Mouse (Mus musculus) hindbrain, embryonic 10.5 days (tissue): ENCODE measurements around the gene Gpr157. TPM values are rescaled to one million over a fixed set of nuclear protein-coding genes. Genes with fewer than 3 reads are reported as not detected.

Experiments
- DNase-seq: peaks from one replicate; pipeline ENCODE4 v3.0.0-alpha.2; 2017; ENCODE audit warnings: low spot score
- H3K27ac ChIP-seq: fragments of 300-500 bp; sonication (generic); 2 replicates; pipeline ENCODE4 v1.5.1; 2016; ENCODE audit warnings: mild to moderate bottlenecking, moderate library complexity
- H3K27me3 ChIP-seq: fragments of 300-500 bp; sonication (generic); 2 replicates; pipeline ENCODE4 v1.6.1; 2016; ENCODE audit warnings: mild to moderate bottlenecking; ENCODE audit not compliant: poor library complexity, insufficient read depth, severe bottlenecking
- H3K36me3 ChIP-seq: fragments of 300-500 bp; sonication (generic); 2 replicates; pipeline ENCODE4 v1.6.1; 2016; ENCODE audit warnings: mild to moderate bottlenecking, moderate library complexity
- H3K4me1 ChIP-seq: fragments of 300-500 bp; sonication (generic); replicated peaks from 2 replicates; pipeline ENCODE4 v1.6.1; 2016; ENCODE audit warnings: mild to moderate bottlenecking
- H3K4me3 ChIP-seq: fragments of 300-500 bp; sonication (generic); 2 replicates; pipeline ENCODE4 v1.5.1; 2016; ENCODE audit warnings: mild to moderate bottlenecking, moderate library complexity
- H3K9me3 ChIP-seq: fragments of 300-500 bp; sonication (generic); 2 replicates; pipeline ENCODE4 v1.6.1; 2016; ENCODE audit warnings: mild to moderate bottlenecking, moderate library complexity
- WGBS: fragments of 180-500 bp; shearing (Covaris S2); methylation state at CpG from one replicate; pipeline ENCODE4 v1.1.7; 2016; 5-methylcytosine and 5-hydroxymethylcytosine counted together
- polyA plus RNA-seq: library from polyadenylated mRNA; unstranded; fragments of >200 nt; fragmentation: Nextera tagmentation; extraction: Ambion mirVana; gene quantifications from 2 replicates; pipeline ENCODE4 v1.2.1, GENCODE M21; 2016

The Gpr157 gene
- polyA plus RNA-seq, 1 experiment from 2014 or later = 0.59 TPM

DNA sequence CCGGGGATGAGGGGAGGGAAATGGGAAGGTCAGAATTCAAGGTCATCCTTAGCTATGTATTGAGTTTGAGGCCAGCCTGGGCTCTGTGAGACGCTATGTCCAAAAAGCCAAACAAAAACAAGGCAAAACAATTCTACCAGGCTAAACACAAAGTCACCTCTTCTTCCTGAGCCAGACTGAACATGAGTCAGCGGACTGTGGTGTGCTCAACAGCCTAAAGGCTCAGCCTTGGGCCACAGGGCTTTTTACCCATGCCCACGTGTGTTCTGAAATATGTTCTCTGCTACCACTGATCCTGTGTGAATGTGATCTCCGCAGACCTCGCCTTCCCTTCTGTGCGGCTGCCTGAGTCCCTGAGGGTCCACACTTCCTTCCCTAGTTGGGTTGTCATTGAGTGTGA lies 31.0 kb upstream of the Gpr157 start:
- Histone ChIP-seq H3K27me3 (peaks cover 13% of the 10 kb centered on the region), H3K4me3 (no peak overlapping the region), H3K36me3 (no peaks in the 10 kb centered on the region), H3K27ac (no peak overlapping the region), H3K9me3 (no peaks in the 10 kb centered on the region), H3K4me1 (peaks cover 12% of the 10 kb centered on the region)
- 86% methylated on average over 7 of the region's 7 CpGs for WGBS
- no peak for DNase-seq

DNA sequence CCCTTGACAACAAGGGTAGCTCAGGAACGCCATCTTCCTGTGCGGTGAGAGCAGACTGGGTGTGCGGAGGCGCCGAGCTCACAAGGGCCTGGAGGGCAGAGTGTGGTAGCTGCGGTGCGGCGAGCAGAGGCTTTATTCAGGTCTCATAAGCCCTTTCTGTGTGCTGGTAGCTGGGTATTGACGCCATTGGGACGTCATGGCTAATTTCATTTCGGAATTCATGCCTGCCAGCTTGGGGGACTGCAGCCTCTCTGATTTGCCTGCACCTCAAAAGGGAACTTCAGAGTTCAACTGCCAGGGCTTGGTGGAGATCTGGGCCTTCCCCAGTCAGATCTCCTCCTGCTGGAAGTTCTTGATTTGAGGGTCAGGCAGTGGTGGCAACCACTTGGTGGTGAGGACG lies 29.4 kb upstream of the Gpr157 start:
- Histone ChIP-seq H3K4me1 (peaks cover 17% of the 10 kb centered on the region), H3K4me3 (no peak overlapping the region), H3K36me3 (no peaks in the 10 kb centered on the region), H3K27ac (no peak overlapping the region), H3K27me3 (0 out of 2 replicates have a peak, but pooled peaks cover 9% of the 10 kb centered on the region), H3K9me3 (no peaks in the 10 kb centered on the region)
- 93% methylated on average over 12 of the region's 12 CpGs for WGBS
- no peak for DNase-seq

DNA sequence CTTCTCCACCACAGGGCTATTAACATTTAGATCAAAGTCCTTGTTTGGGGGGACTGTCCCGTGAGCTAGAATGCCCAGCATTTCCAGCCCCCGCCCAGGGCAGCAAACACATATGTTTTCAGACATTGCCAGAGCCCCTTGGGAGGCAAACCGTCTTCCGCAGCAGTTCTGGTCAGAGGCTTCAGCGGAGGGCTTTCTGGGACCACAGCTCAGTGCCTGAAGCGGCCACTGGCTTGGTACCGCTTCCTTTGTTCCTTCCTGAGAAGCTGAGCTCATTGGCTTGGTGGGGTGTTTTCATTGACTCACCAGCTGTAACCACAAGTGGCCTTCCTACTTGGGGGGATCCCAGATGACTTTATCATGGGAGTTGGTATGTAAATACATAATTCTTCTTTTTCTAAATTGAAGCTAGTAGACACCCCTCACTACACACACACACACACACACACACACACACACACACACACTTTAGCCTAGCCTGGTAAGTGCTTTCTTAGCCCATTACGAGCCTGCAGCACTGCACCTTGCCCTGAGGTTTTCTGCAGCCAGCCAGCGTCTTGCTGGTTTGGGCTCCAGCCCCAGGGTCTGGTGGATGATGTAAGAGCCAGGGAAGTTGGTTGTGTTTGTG lies 27.2 kb upstream of the Gpr157 start:
- no peaks in the 10 kb centered on the region for H3K36me3 ChIP-seq

DNA sequence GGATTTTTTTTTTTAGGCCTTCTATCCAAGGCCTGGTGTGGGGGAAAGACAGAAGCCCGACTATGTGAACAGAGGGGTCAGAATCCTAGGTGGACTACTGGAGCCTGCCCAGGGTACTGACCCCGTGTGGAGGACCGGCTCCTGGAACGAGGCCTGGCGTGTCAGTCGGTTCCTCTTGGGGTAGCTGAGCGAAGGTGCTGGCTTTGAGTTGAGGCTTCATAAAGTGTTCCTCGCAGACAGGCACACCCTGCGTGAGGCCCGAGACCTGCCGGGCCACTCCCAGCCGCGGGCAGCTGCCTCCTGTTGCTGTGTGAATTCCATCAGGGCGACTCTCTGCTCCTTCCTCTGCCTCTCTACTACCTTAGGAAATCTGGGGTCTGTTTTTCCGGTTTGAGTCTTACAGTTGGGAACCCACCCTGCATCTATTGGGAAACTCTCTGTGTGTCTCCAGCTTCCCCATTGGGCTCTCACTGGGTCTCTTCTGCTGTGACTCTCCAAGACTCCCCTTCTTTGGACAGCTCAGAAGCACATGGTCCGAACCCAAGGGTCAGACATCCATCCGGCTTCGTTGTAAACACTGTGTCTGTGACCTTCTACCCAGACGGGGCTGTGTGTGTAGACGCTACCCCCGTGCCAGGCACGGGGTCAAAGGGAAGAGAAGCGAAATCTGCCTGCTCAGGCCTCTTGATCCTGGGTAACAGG lies 26.5 kb upstream of the Gpr157 start:
- 76% methylated on average over 23 of the region's 23 CpGs for WGBS
- Histone ChIP-seq H3K27me3 (0 out of 2 replicates have a peak, but pooled peaks cover 9% of the 10 kb centered on the region), H3K36me3 (no peaks in the 10 kb centered on the region), H3K4me1 (peaks cover 17% of the 10 kb centered on the region), H3K4me3 (no peak overlapping the region), H3K27ac (0 out of 2 replicates have a peak overlapping the region, but pooled peaks have one; percentile 30), H3K9me3 (no peaks in the 10 kb centered on the region)
- no peak for DNase-seq

More for the DNA sequence above, 27.2 kb upstream of the Gpr157 start:
- Histone ChIP-seq H3K4me1 (peaks cover 17% of the 10 kb centered on the region), H3K27ac (peak overlapping the region; percentile 30; the same call in 1 of the 2 replicates), H3K9me3 (no peaks in the 10 kb centered on the region), H3K27me3 (0 out of 2 replicates have a peak, but pooled peaks cover 9% of the 10 kb centered on the region), H3K4me3 (no peak overlapping the region)
- DNase-seq = no peak
- 50% methylated on average over 9 of the region's 9 CpGs for WGBS

DNA sequence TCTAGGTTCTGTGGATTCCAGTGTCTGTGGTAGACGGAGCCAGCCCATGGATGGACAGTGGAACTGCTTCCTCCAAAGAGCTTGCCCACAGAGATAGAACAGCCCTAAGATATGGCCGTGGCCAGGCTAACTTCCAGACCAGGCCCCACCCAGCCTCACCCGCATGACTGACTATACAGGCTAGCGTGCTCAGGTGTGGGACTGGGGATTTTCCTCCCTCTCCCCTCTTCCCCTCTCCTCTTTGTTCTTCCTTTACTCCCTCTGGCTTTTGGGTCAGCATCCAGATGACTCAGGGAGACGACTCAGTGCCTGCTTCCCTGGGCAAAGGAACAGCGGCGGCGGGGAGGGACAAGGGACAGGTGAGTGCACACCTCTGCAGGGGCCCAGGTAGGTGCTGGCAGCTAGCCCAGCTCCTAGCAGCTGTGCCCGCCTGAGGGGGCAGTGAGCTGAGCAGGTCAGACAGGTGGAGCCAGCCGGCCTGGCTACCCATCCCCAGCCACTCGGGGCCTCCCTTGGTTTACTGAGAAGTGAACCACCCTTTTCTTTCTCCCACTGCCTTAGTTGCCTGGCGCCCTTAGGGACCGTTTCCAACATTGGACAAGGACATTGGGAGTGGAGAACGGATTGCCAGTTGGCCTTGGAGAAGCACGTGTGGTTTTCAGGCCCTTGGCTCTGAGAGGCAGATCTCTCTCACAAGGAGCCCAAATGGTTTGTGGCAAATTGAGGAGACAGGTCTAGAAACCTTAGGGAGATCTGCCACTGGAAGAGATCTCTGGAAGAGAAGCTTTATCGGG lies 25.5 kb upstream of the Gpr157 start:
- Histone ChIP-seq H3K27me3 (0 out of 2 replicates have a peak, but pooled peaks cover 9% of the 10 kb centered on the region), H3K9me3 (no peaks in the 10 kb centered on the region), H3K4me3 (no peak overlapping the region), H3K27ac (0 out of 2 replicates have a peak overlapping the region, but pooled peaks have one; percentile 0), H3K36me3 (no peaks in the 10 kb centered on the region), H3K4me1 (peaks cover 18% of the 10 kb centered on the region)
- DNase-seq = no peak
- 83% methylated on average over 16 of the region's 16 CpGs for WGBS

DNA sequence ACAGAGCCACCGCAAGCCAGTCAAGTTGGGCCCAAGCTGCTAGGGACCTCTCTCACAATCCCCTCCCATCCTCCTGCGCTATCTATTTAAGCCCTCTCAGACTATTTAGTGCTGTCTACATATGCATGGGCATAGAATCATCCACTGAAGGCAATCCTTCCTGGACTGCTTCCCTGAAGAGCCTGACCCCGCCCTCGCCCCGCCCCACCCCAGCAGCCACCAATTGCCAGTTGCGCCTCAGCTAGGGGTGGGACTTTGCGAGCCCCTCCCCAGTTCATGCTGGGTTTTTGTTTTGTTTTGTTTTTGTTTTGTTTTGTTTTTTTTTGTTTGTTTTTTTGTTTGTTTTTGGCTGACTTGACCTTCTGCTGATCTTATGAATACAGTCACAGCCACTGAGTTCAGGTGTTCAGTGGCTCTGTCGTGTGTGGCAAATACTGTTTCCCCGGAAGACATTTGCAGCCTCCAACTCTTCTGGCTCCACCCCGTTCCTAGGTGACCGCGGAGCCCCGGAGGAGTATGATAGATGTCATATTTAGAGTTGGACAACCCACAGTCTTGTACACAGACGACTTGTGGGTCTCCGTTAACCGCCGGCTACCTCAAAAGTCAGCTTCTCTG lies 20.4 kb upstream of the Gpr157 start:
- no peaks in the 10 kb centered on the region for H3K9me3 ChIP-seq
- peaks cover 16% of the 10 kb centered on the region for H3K4me1 ChIP-seq
- 83% methylated on average over 17 of the region's 17 CpGs for WGBS
- no peak for DNase-seq
- 0 out of 2 replicates have a peak, but pooled peaks cover 6% of the 10 kb centered on the region for H3K27me3 ChIP-seq
- no peaks in the 10 kb centered on the region for H3K36me3 ChIP-seq
- H3K27ac ChIP-seq = no peak overlapping the region
- no peak overlapping the region for H3K4me3 ChIP-seq

DNA sequence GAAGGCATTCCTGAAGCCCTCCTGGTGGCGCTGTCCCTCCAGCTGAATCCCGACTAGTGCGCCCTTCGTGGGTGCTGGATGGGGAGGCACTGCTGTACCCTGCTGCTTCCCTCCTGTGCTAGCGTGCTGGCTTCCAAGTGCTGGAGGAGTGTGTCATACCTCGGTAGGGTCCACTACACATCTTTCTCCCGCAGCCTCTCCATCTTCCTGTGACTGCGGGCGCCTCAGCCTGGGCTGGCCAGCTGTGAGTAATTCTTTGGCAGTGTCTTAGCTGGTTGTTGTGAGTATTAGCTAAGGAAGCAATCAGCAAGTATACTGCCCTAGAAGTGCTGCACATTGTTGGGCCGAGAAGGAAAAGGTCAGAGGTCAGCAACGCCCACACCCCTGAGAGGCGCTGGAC lies 18.9 kb upstream of the Gpr157 start:
- Histone ChIP-seq H3K4me3 (no peak overlapping the region), H3K36me3 (no peaks in the 10 kb centered on the region), H3K4me1 (peaks cover 16% of the 10 kb centered on the region), H3K27ac (no peak overlapping the region), H3K27me3 (0 out of 2 replicates have a peak, but pooled peaks cover 5% of the 10 kb centered on the region), H3K9me3 (no peaks in the 10 kb centered on the region)
- WGBS = 53% methylated on average over 12 of the region's 12 CpGs
- peak; percentile 37 for DNase-seq

DNA sequence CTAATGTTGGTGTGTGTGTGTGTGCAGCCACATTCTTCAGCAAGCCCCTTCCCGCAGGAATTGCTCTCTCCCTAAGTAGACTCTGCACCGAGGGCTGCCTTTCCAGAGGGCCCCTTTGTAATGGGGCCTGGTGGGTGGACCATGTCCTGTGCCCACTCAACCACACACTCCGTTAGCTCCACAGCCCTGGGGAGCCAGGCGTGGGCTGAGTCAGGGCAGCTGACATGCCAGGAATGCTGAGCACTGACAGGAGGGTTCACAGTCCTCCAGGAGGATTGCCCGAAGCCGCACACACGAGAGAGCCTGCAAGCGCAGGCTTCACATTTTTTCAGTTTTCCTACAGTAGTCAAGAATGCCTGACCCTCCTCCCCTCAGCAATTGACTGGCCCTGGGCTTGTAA lies 17.0 kb upstream of the Gpr157 start:
- WGBS = 45% methylated on average over 8 of the region's 8 CpGs
- no peak overlapping the region for H3K4me3 ChIP-seq
- DNase-seq = no peak
- H3K4me1 ChIP-seq = peaks cover 16% of the 10 kb centered on the region
- no peaks in the 10 kb centered on the region for H3K9me3 ChIP-seq
- no peaks in the 10 kb centered on the region for H3K36me3 ChIP-seq
- H3K27me3 ChIP-seq = 0 out of 2 replicates have a peak, but pooled peaks cover 5% of the 10 kb centered on the region
- H3K27ac ChIP-seq = 0 out of 2 replicates have a peak overlapping the region, but pooled peaks have one; percentile 1

DNA sequence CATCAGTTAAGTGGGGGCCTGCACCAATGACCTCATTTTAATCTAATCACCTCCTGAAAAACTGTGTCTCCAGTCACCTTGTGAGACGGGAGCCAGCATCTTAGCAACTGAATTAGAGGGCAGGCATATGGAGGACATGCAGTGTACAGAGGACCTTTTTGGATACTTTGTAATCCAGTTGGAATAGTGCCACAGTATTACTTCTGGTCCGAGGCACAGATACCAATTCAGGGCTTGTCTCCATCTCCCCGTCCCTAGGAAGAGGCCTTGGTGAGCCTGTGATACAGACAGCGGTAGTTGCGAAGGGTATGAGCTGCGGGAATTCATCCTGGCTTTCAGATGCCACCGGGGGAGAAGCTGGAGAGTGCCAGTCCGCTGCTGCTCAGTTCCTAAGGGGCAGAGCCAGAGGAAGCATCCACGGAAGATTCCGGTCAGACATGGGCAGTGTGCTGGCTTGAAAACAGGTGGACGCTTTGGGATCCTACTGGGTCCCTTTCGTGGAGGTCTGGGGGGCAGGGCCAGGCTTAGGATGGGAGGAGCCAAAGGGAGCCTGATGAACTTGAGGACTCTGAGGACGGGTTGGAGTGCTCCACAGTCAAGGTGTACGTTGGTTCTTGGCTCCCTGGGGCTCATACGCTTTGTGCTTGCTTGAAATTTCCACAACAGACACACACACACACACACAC lies 14.6 kb upstream of the Gpr157 start:
- H3K36me3 ChIP-seq = no peaks in the 10 kb centered on the region
- no peaks in the 10 kb centered on the region for H3K9me3 ChIP-seq
- 60% methylated on average over 15 of the region's 15 CpGs for WGBS
- 0 out of 2 replicates have a peak, but pooled peaks cover 5% of the 10 kb centered on the region for H3K27me3 ChIP-seq
- H3K4me3 ChIP-seq = no peak overlapping the region
- DNase-seq = no peak
- peaks cover 17% of the 10 kb centered on the region for H3K4me1 ChIP-seq
- no peak overlapping the region for H3K27ac ChIP-seq

DNA sequence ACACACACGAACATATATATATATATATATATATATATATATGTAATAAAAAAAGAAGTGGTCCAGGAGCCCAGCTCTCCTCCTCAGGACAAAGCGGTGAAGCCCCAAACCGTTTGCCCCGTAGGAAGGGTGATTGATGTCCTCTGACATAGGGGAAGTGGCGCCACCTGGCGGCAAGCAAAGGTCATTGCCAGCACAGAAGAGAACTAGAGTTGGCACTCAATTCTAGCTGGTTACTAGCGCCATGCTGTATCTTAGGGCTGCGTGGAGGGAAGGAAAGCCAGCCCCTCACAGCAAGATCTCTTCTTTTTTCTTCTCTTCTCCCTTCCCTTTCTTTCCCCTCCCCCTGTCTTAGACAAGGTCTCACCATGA lies 14.1 kb upstream of the Gpr157 start:
- Histone ChIP-seq H3K27me3 (0 out of 2 replicates have a peak, but pooled peaks cover 3% of the 10 kb centered on the region), H3K27ac (no peak overlapping the region), H3K4me3 (no peak overlapping the region), H3K4me1 (peaks cover 14% of the 10 kb centered on the region), H3K9me3 (no peaks in the 10 kb centered on the region), H3K36me3 (no peaks in the 10 kb centered on the region)
- DNase-seq = peak; percentile 52
- 14% methylated on average over 8 of the region's 8 CpGs for WGBS

DNA sequence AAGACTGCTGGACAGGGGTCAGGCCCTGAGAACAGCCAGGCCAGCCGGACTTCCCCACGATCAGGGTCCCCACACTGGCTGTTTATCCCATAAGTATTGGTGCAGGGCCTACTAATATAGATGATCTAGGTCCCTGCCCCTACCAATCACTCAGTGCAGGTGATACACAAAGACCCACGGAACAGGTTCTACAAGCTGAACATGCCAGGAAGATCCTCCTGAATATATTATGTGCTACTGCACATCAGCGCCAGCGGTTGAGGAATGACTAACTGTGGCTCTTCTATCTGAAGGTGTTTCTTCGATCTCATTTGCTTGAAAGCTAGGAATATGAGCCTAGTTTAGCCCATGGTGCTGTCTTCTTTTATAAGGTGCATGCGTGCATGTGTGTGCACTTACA lies 11.8 kb upstream of the Gpr157 start:
- WGBS = 90% methylated on average over 7 of the region's 7 CpGs
- no peak overlapping the region for H3K4me3 ChIP-seq
- H3K4me1 ChIP-seq = peaks cover 4% of the 10 kb centered on the region
- no peaks in the 10 kb centered on the region for H3K27me3 ChIP-seq
- no peak for DNase-seq
- H3K27ac ChIP-seq = no peak overlapping the region
- H3K36me3 ChIP-seq = no peaks in the 10 kb centered on the region
- no peaks in the 10 kb centered on the region for H3K9me3 ChIP-seq

DNA sequence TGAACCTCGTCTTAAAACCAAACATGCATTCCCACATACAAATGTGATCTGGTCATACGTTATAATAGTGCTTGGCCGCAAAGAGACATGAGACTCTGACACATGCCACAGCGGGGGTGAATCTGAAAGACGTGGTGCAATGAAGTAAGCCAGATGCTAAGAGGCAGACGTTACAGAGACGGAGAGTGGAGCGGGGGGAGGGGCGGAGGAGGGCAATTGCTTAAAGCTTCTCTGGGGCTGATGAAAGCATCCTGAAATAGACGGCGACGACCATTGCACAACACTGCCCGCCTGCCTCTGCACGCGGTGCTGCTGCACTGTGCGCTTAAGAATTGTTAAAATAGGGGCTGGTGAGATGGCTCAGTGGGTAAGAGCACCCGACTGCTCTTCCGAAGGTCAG lies 11.0 kb upstream of the Gpr157 start:
- DNase-seq = no peak
- no peaks in the 10 kb centered on the region for H3K36me3 ChIP-seq
- H3K4me3 ChIP-seq = no peak overlapping the region
- no peaks in the 10 kb centered on the region for H3K27me3 ChIP-seq
- H3K9me3 ChIP-seq = no peaks in the 10 kb centered on the region
- peaks cover 4% of the 10 kb centered on the region for H3K4me1 ChIP-seq
- H3K27ac ChIP-seq = no peak overlapping the region
- whole genome bisulfite sequencing = 44% methylated on average over 18 of the region's 18 CpGs
